Mouse (Mus musculus): ENCODE data around the gene H2-Oa. TPM values are rescaled to one million over a fixed set of nuclear protein-coding genes. Genes with fewer than 3 reads are reported as not detected.
A peak's percentile ranks its signal among the peaks of the same experiment; 100 is the strongest.
"Not testable (repeated sequence)": the region's sequence is repeated elsewhere in the genome, so short reads cannot be mapped to it uniquely, and the experiment has no call there.

H2-Oa gene
- total RNA-seq, 2 experiments from 2014 or later: 0.44 TPM; not detected in 1

GRCm38 (mm10) chr17:34143033-34143432 lies 50.9 kb downstream of the H2-Oa start, which contains the start of gene H2-DMb2:
Gene H2-DMb2, plus strand, starts transcription at chr17:34143307.
- TF ChIP-seq CTCF (conservative IDR thresholded peaks at IDR 0.05): no peak
- Histone ChIP-seq H3K27ac (peak within 1 kb of the TSS; percentile 88), H3K4me3 (no peak within 1 kb of the TSS)
- no peak for DNase-seq (ENCODE audit: low spot score in 2 of 2)

GRCm38 (mm10) chr17:34143461-34143860 lies 51.3 kb downstream of the H2-Oa start:
- H3K4me3 ChIP-seq: no peak overlapping the region
- no peak for DNase-seq (ENCODE audit: low spot score in 2 of 2)
- TF ChIP-seq CTCF (conservative IDR thresholded peaks at IDR 0.05): no peak
- no peak overlapping the region for H3K27ac ChIP-seq

- not testable (repeated sequence) for H3K27ac ChIP-seq
Observed at GRCm38 (mm10) chr17:34144221-34144620, 52.1 kb downstream of the H2-Oa start.

More at GRCm38 (mm10) chr17:34144221-34144620, 52.1 kb downstream of the H2-Oa start:
- not testable (repeated sequence) for DNase-seq (ENCODE audit: low spot score in 2 of 2); H3K4me3 ChIP-seq

Other genes with a start within 250 kb of the H2-Oa start
- 10 to 100 TPM; 22.6 to 25.0 TPM for gene Cd320, start 249.2 kb upstream of the H2-Oa start, total RNA-seq (2021)
- gene Gm7029, start 218.5 kb upstream of the H2-Oa start, total RNA-seq (2021): not detected
- 1 to 10 TPM; 1.8 to 3.0 TPM for gene Kifc1, start 201.7 kb upstream of the H2-Oa start, total RNA-seq (2021)
- under 1 TPM; 0.61 to 0.64 TPM for gene Platr17, start 187.2 kb upstream of the H2-Oa start, total RNA-seq (2021)
- 10 to 100 TPM; 26.1 to 32.9 TPM for gene Daxx, start 182.9 kb upstream of the H2-Oa start, total RNA-seq (2021)
- 10 to 100 TPM; 30.2 to 40.1 TPM for gene Tapbp, start 176.4 kb upstream of the H2-Oa start, total RNA-seq (2021)
- gene Zbtb22, start 176.4 kb upstream of the H2-Oa start, total RNA-seq (2021): 10 to 100 TPM; 31.4 to 31.8 TPM
- gene Rgl2, start 162.8 kb upstream of the H2-Oa start, total RNA-seq (2021): 10 to 100 TPM; 68.9 to 76.4 TPM
- 10 to 100 TPM; 86.5 to 97.4 TPM for gene Pfdn6, start 152.0 kb upstream of the H2-Oa start, total RNA-seq (2021)
- 10 to 100 TPM; 14.5 to 18.9 TPM for gene Wdr46, start 151.7 kb upstream of the H2-Oa start, total RNA-seq (2021)
- 1 to 10 TPM; 6.3 TPM for gene B3galt4, start 140.9 kb upstream of the H2-Oa start, total RNA-seq (2021)
- gene Vps52, start 136.5 kb upstream of the H2-Oa start, total RNA-seq (2021): 10 to 100 TPM; 84.3 to 92.5 TPM
- 100 to 1,000 TPM; 310 to 336 TPM for gene Rps18, start 136.3 kb upstream of the H2-Oa start, total RNA-seq (2021)
- 10 to 100 TPM; 20.7 to 22.5 TPM for gene H2-K1, start 92.0 kb upstream of the H2-Oa start, total RNA-seq (2021)
- 10 to 100 TPM; 39.6 to 45.2 TPM for gene Ring1, start 67.7 kb upstream of the H2-Oa start, total RNA-seq (2021)
- 10 to 100 TPM; 55.6 to 59.5 TPM for gene H2-Ke6, start 64.3 kb upstream of the H2-Oa start, total RNA-seq (2021)
- 10 to 100 TPM; 97.7 to 98.9 TPM for gene Slc39a7, start 60.7 kb upstream of the H2-Oa start, total RNA-seq (2021)
- gene Rxrb, start 60.5 kb upstream of the H2-Oa start, total RNA-seq (2021): 10 to 100 TPM; 80.6 to 85.5 TPM
- 10 to 100 TPM; 18.9 to 23.1 TPM for gene Col11a2, start 52.9 kb upstream of the H2-Oa start, total RNA-seq (2021)
- gene H2-DMa, start 27.2 kb downstream of the H2-Oa start, total RNA-seq (2021): 10 to 100 TPM; 26.2 to 33.1 TPM
- gene Brd2, start 30.3 kb downstream of the H2-Oa start, total RNA-seq (2021): 100 to 1,000 TPM; 196 to 200 TPM
- under 1 TPM; 0.77 to 0.96 TPM for gene H2-DMb2, start 51.0 kb downstream of the H2-Oa start, total RNA-seq (2021)
- gene H2-DMb1, start 60.7 kb downstream of the H2-Oa start, total RNA-seq (2021): 1 to 10 TPM; 1.8 to 2.5 TPM
- gene Tap1, start 95.2 kb downstream of the H2-Oa start, total RNA-seq (2021): 1 to 10 TPM; 3.3 to 3.4 TPM
- 1 to 10 TPM; 2.1 to 3.6 TPM for gene Psmb9, start 95.4 kb downstream of the H2-Oa start, total RNA-seq (2021)
- gene Psmb8, start 105.4 kb downstream of the H2-Oa start, total RNA-seq (2021): 1 to 10 TPM; 2.7 TPM
- gene Tap2, start 111.2 kb downstream of the H2-Oa start, total RNA-seq (2021): 1 to 10 TPM; 7.8 to 9.3 TPM
- under 1 TPM in 1 of 2 experiments, not detected in 1; 0.17 TPM for gene H2-Ob, start 146.6 kb downstream of the H2-Oa start, total RNA-seq (2021)
- 1 to 10 TPM; 1.7 to 1.8 TPM for gene H2-Ab1, start 165.3 kb downstream of the H2-Oa start, total RNA-seq (2021)
- 1 to 10 TPM in 1 of 2 experiments, under 1 TPM in 1; 0.66 to 1.2 TPM for gene H2-Aa, start 195.5 kb downstream of the H2-Oa start, total RNA-seq (2021)
- 1 to 10 TPM; 1.0 to 1.3 TPM for gene H2-Eb1, start 213.5 kb downstream of the H2-Oa start, total RNA-seq (2021)
- gene H2-Eb2, start 233.3 kb downstream of the H2-Oa start, total RNA-seq (2021): not detected